Comparison of ENCODE assay signal across 10 mouse cellular contexts in the genomic region with DNA sequence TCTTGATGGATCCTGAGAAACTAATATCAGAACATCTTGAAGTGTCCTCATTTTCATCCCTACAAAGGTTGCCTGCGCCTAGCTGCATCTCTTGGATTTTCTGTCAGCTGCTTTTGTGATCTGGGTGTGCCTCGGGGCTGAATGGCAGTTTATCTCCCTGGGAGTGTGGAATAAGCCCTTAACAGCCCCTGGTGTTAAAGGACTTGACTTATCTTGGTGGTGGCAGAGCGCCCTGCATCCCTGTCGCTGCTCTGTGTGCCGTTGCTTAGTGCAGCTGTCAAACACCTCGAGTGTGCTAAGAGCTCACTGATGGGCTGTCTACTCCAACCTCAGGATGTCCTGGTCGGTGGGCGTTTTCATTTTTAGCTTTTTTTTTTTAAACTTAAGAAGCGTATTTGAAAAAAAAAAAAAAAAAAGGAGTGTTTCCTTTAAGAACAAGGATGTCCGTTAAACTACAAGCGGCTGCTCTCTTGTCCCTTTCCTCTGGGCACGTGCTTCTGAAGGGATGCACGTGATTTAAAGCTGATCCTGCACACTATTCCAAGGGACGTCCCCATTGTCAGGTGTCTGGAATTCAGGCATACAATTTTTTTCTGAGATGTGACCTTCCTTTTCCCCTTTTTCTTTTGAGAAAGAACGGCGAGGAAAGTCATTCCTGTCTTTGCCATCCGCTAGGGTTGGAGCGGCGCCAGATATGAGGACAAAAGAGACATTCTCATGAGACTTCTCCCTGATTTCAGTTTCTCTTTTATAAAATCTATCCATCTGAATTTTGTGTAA. TPM values are rescaled to one million over a fixed set of nuclear protein-coding genes. Genes with fewer than 3 reads are reported as not detected.
DNase-seq lines count a peak whose midpoint lies in the region; ATAC-seq lines count a peak whose summit lies in the region.
"Had no signal": no experiment of that assay in that cellular context is flagged by ENCODE, and none has a peak within 500 bp of the region (broad histone marks: within the 10 kb centered on the region; RNA-seq: fewer than 3 reads in every experiment).

No protein-coding gene starts in this region.

- H3K4me2 ChIP-seq in liver, embryonic 11.5 days, result no peak overlapping the region
- H3K4me2 ChIP-seq in heart, embryonic 15.5 days, result peak overlapping the region; percentile 52
- H3K4me2 ChIP-seq: neural tube, embryonic 12.5 days had no signal

- no peaks in the 10 kb centered on the region for H3K9me3 ChIP-seq in liver, embryonic 11.5 days (ENCODE audit: control insufficient read depth, low read length)
- no peaks in the 10 kb centered on the region for H3K9me3 ChIP-seq in heart, embryonic 15.5 days (replicated peaks)
- no peaks in the 10 kb centered on the region for H3K9me3 ChIP-seq in limb, embryonic 10.5 days (replicated peaks)
- H3K9me3 ChIP-seq: neural tube, embryonic 12.5 days had no signal

- H3K27me3 ChIP-seq in liver, embryonic 11.5 days (replicated peaks; ENCODE audit: control insufficient read depth, insufficient read depth, low read length), result no peaks in the 10 kb centered on the region
- H3K27me3 ChIP-seq in heart, embryonic 15.5 days, result peaks cover 69% of the 10 kb centered on the region
- H3K27me3 ChIP-seq in limb, embryonic 10.5 days (ENCODE audit: low read depth, poor library complexity, severe bottlenecking), result no peaks in the 10 kb centered on the region
- H3K27me3 ChIP-seq: neural tube, embryonic 12.5 days had no signal

- ATAC-seq in liver, embryonic 11.5 days (replicated peaks; ENCODE audit: low FRiP score), result no peak
- peak; percentile 77 for ATAC-seq in heart, embryonic 15.5 days (replicated peaks; ENCODE audit: insufficient number of reproducible peaks, insufficient read depth, low FRiP score, low read depth)

- no peaks in the 10 kb centered on the region for H3K36me3 ChIP-seq in liver, embryonic 11.5 days (ENCODE audit: control insufficient read depth, insufficient read depth, low read length)
- H3K36me3 ChIP-seq in heart, embryonic 15.5 days, result no peaks in the 10 kb centered on the region
- no peaks in the 10 kb centered on the region for H3K36me3 ChIP-seq in limb, embryonic 10.5 days
- H3K36me3 ChIP-seq: neural tube, embryonic 12.5 days had no signal

- H3K9ac ChIP-seq in liver, embryonic 11.5 days (ENCODE audit: low read depth, low read length), result no peak overlapping the region
- no peak overlapping the region for H3K9ac ChIP-seq in heart, embryonic 15.5 days
- H3K9ac ChIP-seq: neural tube, embryonic 12.5 days had no signal

- H3K4me3 ChIP-seq in liver, embryonic 11.5 days (ENCODE audit: low read depth, low read length), result no peak overlapping the region
- peak overlapping the region; percentile 22; the same call in 1 of the 2 replicates for H3K4me3 ChIP-seq in heart, embryonic 15.5 days
- H3K4me3 ChIP-seq in limb, embryonic 10.5 days, result no peak overlapping the region
- H3K4me3 ChIP-seq: neural tube, embryonic 12.5 days had no signal

- 53% methylated on average over 19 of the region's 19 CpGs for WGBS in liver, embryonic 11.5 days
- 25% methylated on average over 19 of the region's 19 CpGs for WGBS in heart, embryonic 15.5 days
- 74% methylated on average over 19 of the region's 19 CpGs for WGBS in limb, embryonic 10.5 days

- no peak overlapping the region for H3K27ac ChIP-seq in liver, embryonic 11.5 days (ENCODE audit: low read depth, low read length)
- no peak overlapping the region for H3K27ac ChIP-seq in heart, embryonic 15.5 days
- H3K27ac ChIP-seq in limb, embryonic 10.5 days, result no peak overlapping the region
- H3K27ac ChIP-seq: neural tube, embryonic 12.5 days had no signal

- peaks cover 12% of the 10 kb centered on the region for H3K4me1 ChIP-seq in liver, embryonic 11.5 days (replicated peaks; ENCODE audit: control insufficient read depth, insufficient read depth, low read length)
- H3K4me1 ChIP-seq in heart, embryonic 15.5 days (replicated peaks), result peaks cover 40% of the 10 kb centered on the region
- H3K4me1 ChIP-seq in limb, embryonic 10.5 days, result no peaks in the 10 kb centered on the region
- H3K4me1 ChIP-seq: neural tube, embryonic 12.5 days had no signal

- DNase-seq in adrenal gland, adult (ENCODE audit: inconsistent age in 2 of 2, low spot score in 1 of 2), result peak; percentile 19 to 67
- no peak for DNase-seq in adrenal gland, postnatal 4 days (ENCODE audit: low spot score in 2 of 2)
- DNase-seq in liver, result peak; percentile 12
- DNase-seq in liver, embryonic 11.5 days (ENCODE audit: low spot score), result no peak
- peak; percentile 33 for DNase-seq in lung, postnatal 36 days
- no peak for DNase-seq in limb, embryonic 10.5 days (ENCODE audit: low spot score)
- DNase-seq in natural killer cell, adult 2 months (ENCODE audit: low spot score in 2 of 2), result no peak

RNA-seq across cellular contexts. Expression of gene Bmp10, which starts 4.6 kb away (rescaled TPM):
- under 1 TPM in 1 of 2 experiments, not detected in 1; 0.65 TPM for total RNA-seq in adrenal gland, postnatal 4 days (2021)
- polyA plus RNA-seq in liver, embryonic 11.5 days (2014; fragmentation: Nextera tagmentation; extraction: Ambion mirVana), result 0.75 and 0.82 TPM in 2 replicates
- 3.1 and 4.4 TPM in 2 replicates for polyA plus RNA-seq in heart, embryonic 15.5 days (2015; fragmentation: Nextera tagmentation; extraction: Ambion mirVana)
- polyA plus RNA-seq in limb, embryonic 10.5 days (2016; fragmentation: Nextera tagmentation; extraction: Ambion mirVana), result not detected in 2 replicates
- total RNA-seq: layer of hippocampus, adult 18-20 months had no signal
- polyA plus RNA-seq: neural tube, embryonic 12.5 days had no signal

RNA-seq across cellular contexts. Expression of gene Gkn3, which starts 35.5 kb away (rescaled TPM):
- total RNA-seq in adrenal gland, postnatal 4 days (2021), result under 1 TPM; 0.36 to 0.76 TPM
- polyA plus RNA-seq in liver, embryonic 11.5 days (2014; fragmentation: Nextera tagmentation; extraction: Ambion mirVana), result 0.21 TPM in 1 of 2 replicates, not detected in the other
- 1.4 and 1.9 TPM in 2 replicates for polyA plus RNA-seq in heart, embryonic 15.5 days (2015; fragmentation: Nextera tagmentation; extraction: Ambion mirVana)
- polyA plus RNA-seq in limb, embryonic 10.5 days (2016; fragmentation: Nextera tagmentation; extraction: Ambion mirVana), result not detected in 2 replicates
- polyA plus RNA-seq: neural tube, embryonic 12.5 days had no signal

RNA-seq across cellular contexts. Expression of gene Gkn2, which starts 51.1 kb away (rescaled TPM):
- total RNA-seq in adrenal gland, postnatal 4 days (2021), result not detected
- polyA plus RNA-seq in liver, embryonic 11.5 days (2014; fragmentation: Nextera tagmentation; extraction: Ambion mirVana), result not detected in 2 replicates
- not detected in 2 replicates for polyA plus RNA-seq in heart, embryonic 15.5 days (2015; fragmentation: Nextera tagmentation; extraction: Ambion mirVana)
- polyA plus RNA-seq in limb, embryonic 10.5 days (2016; fragmentation: Nextera tagmentation; extraction: Ambion mirVana), result not detected in 2 replicates
- total RNA-seq: layer of hippocampus, adult 18-20 months had no signal
- polyA plus RNA-seq: neural tube, embryonic 12.5 days had no signal

Comparison
In these comparisons a context has a peak if more than half of its experiments do, and no peak if none do; other contexts are left out.
1. DNase-seq: peak in adrenal gland, adult (2 of 2), liver (single experiment) and lung, postnatal 36 days (single experiment); none in adrenal gland, postnatal 4 days (0 of 2), liver, embryonic 11.5 days (single experiment), limb, embryonic 10.5 days (single experiment) and natural killer cell, adult 2 months (0 of 2).